Mouse (Mus musculus): ENCODE data around the gene Lrp6. TPM values are rescaled to one million over a fixed set of nuclear protein-coding genes. Genes with fewer than 3 reads are reported as not detected.

Gene Lrp6
- total RNA-seq, 1 experiment from 2014 or later, result 72.1 TPM

GRCm38 (mm10) chr6:134544093-134544492, 22.7 kb downstream of the Lrp6 start:
- ATAC-seq (replicated peaks in 1 of 2; ENCODE audit: insufficient read depth in 1 of 2, low FRiP score in 2 of 2, low TSS enrichment in 1 of 2, low read depth in 1 of 2, poor library complexity in 2 of 2, severe bottlenecking in 2 of 2), result peak; percentile 76 to 84

GRCm38 (mm10) chr6:134543607-134544006, 23.2 kb downstream of the Lrp6 start:
- no peak for ATAC-seq (replicated peaks in 1 of 2; ENCODE audit: insufficient read depth in 1 of 2, low FRiP score in 2 of 2, low TSS enrichment in 1 of 2, low read depth in 1 of 2, poor library complexity in 2 of 2, severe bottlenecking in 2 of 2)

GRCm38 (mm10) chr6:134542374-134542773, 24.4 kb downstream of the Lrp6 start:
- ATAC-seq (replicated peaks in 1 of 2; ENCODE audit: insufficient read depth in 1 of 2, low FRiP score in 2 of 2, low TSS enrichment in 1 of 2, low read depth in 1 of 2, poor library complexity in 2 of 2, severe bottlenecking in 2 of 2), result no peak

- ATAC-seq (replicated peaks in 1 of 2; ENCODE audit: insufficient read depth in 1 of 2, low FRiP score in 2 of 2, low TSS enrichment in 1 of 2, low read depth in 1 of 2, poor library complexity in 2 of 2, severe bottlenecking in 2 of 2), result no peak
These were observed 26.6 kb downstream of the Lrp6 start for GRCm38 (mm10) chr6:134540161-134540560.

GRCm38 (mm10) chr6:134539459-134539858, 27.3 kb downstream of the Lrp6 start:
- ATAC-seq (replicated peaks in 1 of 2; ENCODE audit: insufficient read depth in 1 of 2, low FRiP score in 2 of 2, low TSS enrichment in 1 of 2, low read depth in 1 of 2, poor library complexity in 2 of 2, severe bottlenecking in 2 of 2), result no peak

GRCm38 (mm10) chr6:134538805-134539204, 28.0 kb downstream of the Lrp6 start:
- ATAC-seq (replicated peaks in 1 of 2; ENCODE audit: insufficient read depth in 1 of 2, low FRiP score in 2 of 2, low TSS enrichment in 1 of 2, low read depth in 1 of 2, poor library complexity in 2 of 2, severe bottlenecking in 2 of 2), result no peak

GRCm38 (mm10) chr6:134537461-134538117, 29.2 kb downstream of the Lrp6 start:
- ATAC-seq (replicated peaks in 1 of 2; ENCODE audit: insufficient read depth in 1 of 2, low FRiP score in 2 of 2, low TSS enrichment in 1 of 2, low read depth in 1 of 2, poor library complexity in 2 of 2, severe bottlenecking in 2 of 2), result no peak

- no peak for ATAC-seq (replicated peaks in 1 of 2; ENCODE audit: insufficient read depth in 1 of 2, low FRiP score in 2 of 2, low TSS enrichment in 1 of 2, low read depth in 1 of 2, poor library complexity in 2 of 2, severe bottlenecking in 2 of 2)
These were observed 31.6 kb downstream of the Lrp6 start for GRCm38 (mm10) chr6:134535169-134535568.

GRCm38 (mm10) chr6:134533021-134533420, 33.7 kb downstream of the Lrp6 start:
- ATAC-seq (replicated peaks in 1 of 2; ENCODE audit: insufficient read depth in 1 of 2, low FRiP score in 2 of 2, low TSS enrichment in 1 of 2, low read depth in 1 of 2, poor library complexity in 2 of 2, severe bottlenecking in 2 of 2), result no peak

GRCm38 (mm10) chr6:134531950-134532349, 34.8 kb downstream of the Lrp6 start:
- ATAC-seq (replicated peaks in 1 of 2; ENCODE audit: insufficient read depth in 1 of 2, low FRiP score in 2 of 2, low TSS enrichment in 1 of 2, low read depth in 1 of 2, poor library complexity in 2 of 2, severe bottlenecking in 2 of 2), result no peak

GRCm38 (mm10) chr6:134529340-134529739, 37.4 kb downstream of the Lrp6 start:
- ATAC-seq (replicated peaks in 1 of 2; ENCODE audit: insufficient read depth in 1 of 2, low FRiP score in 2 of 2, low TSS enrichment in 1 of 2, low read depth in 1 of 2, poor library complexity in 2 of 2, severe bottlenecking in 2 of 2), result no peak

- ATAC-seq (replicated peaks in 1 of 2; ENCODE audit: insufficient read depth in 1 of 2, low FRiP score in 2 of 2, low TSS enrichment in 1 of 2, low read depth in 1 of 2, poor library complexity in 2 of 2, severe bottlenecking in 2 of 2), result no peak
These were observed 38.4 kb downstream of the Lrp6 start for GRCm38 (mm10) chr6:134528396-134528795.

- no peak for ATAC-seq (replicated peaks in 1 of 2; ENCODE audit: insufficient read depth in 1 of 2, low FRiP score in 2 of 2, low TSS enrichment in 1 of 2, low read depth in 1 of 2, poor library complexity in 2 of 2, severe bottlenecking in 2 of 2)
These were observed 39.1 kb downstream of the Lrp6 start for GRCm38 (mm10) chr6:134527596-134528128.

GRCm38 (mm10) chr6:134526821-134527595, 39.8 kb downstream of the Lrp6 start:
- no peak for ATAC-seq (replicated peaks in 1 of 2; ENCODE audit: insufficient read depth in 1 of 2, low FRiP score in 2 of 2, low TSS enrichment in 1 of 2, low read depth in 1 of 2, poor library complexity in 2 of 2, severe bottlenecking in 2 of 2)

- no peak for ATAC-seq (replicated peaks in 1 of 2; ENCODE audit: insufficient read depth in 1 of 2, low FRiP score in 2 of 2, low TSS enrichment in 1 of 2, low read depth in 1 of 2, poor library complexity in 2 of 2, severe bottlenecking in 2 of 2)
These were observed 40.5 kb downstream of the Lrp6 start for GRCm38 (mm10) chr6:134526275-134526674.

GRCm38 (mm10) chr6:134521411-134521810, 45.4 kb downstream of the Lrp6 start:
- ATAC-seq (replicated peaks in 1 of 2; ENCODE audit: insufficient read depth in 1 of 2, low FRiP score in 2 of 2, low TSS enrichment in 1 of 2, low read depth in 1 of 2, poor library complexity in 2 of 2, severe bottlenecking in 2 of 2), result no peak

GRCm38 (mm10) chr6:134520821-134521220, 45.9 kb downstream of the Lrp6 start:
- ATAC-seq (replicated peaks in 1 of 2; ENCODE audit: insufficient read depth in 1 of 2, low FRiP score in 2 of 2, low TSS enrichment in 1 of 2, low read depth in 1 of 2, poor library complexity in 2 of 2, severe bottlenecking in 2 of 2), result no peak

- ATAC-seq (replicated peaks in 1 of 2; ENCODE audit: insufficient read depth in 1 of 2, low FRiP score in 2 of 2, low TSS enrichment in 1 of 2, low read depth in 1 of 2, poor library complexity in 2 of 2, severe bottlenecking in 2 of 2), result no peak
These were observed 48.3 kb downstream of the Lrp6 start for GRCm38 (mm10) chr6:134518450-134518849.

Data from hematopoietic stem cell, adult 5-6 weeks (primary cell).